Mouse (Mus musculus): ENCODE data around the gene Cat.

DNA sequence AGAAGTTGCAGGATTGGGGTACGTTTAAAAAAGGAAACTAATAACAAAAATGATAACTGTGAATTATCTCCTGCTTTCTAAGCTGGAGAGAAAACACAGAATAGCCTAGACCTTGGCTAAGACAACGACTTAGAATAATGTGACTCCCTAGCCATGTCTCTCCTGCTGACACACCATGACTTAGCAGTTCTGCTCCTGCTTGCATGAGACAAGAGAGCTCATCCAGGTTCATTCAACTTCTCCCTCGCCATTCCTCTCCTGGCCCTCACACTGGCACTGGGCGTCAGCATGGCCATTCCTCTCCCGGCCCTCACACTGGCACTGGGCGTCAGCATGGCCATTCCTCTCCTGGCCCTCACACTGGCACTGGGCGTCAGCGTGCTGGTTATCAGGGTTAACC is 4.7 kb downstream of the Cat start:
- TF ChIP-seq CTCF (IDR thresholded peaks at IDR 0.05) (no peak), EP300 (IDR thresholded peaks at IDR 0.05) (no peak)

All from lung, postnatal 0 days (tissue).